Mouse (Mus musculus) MN1 (cell line): ENCODE measurements around the gene Ccdc114.

Source experiments
- DNase-seq: peaks from one replicate; pipeline ENCODE4 v3.0.0-alpha.2; 2016; ENCODE audit warnings: low spot score

Ccdc114 gene

GRCm38 (mm10) chr7:45986893-45987292 is 63.0 kb downstream of the Ccdc114 start:
- DNase-seq = no peak

GRCm38 (mm10) chr7:45988344-45988743 is 64.5 kb downstream of the Ccdc114 start:
- no peak for DNase-seq

- no peak for DNase-seq
Observed at GRCm38 (mm10) chr7:45992470-45992869, 68.6 kb downstream of the Ccdc114 start.
